Mouse (Mus musculus): ENCODE data around the gene Samd10.

GRCm38 (mm10) chr2:181600226-181600758, 1.3 kb upstream of the Samd10 start:
- TF ChIP-seq GATA1 (IDR thresholded peaks at IDR 0.05; ENCODE audit: borderline replicate concordance, low read length) (no peak), FLI1 (IDR thresholded peaks at IDR 0.05; ENCODE audit: low read length) (no peak)

All from megakaryocyte, embryonic 14.5 days (primary cell).